Mouse (Mus musculus) embryo, embryonic 11.5 days (tissue): ENCODE results near the gene Ces2g.

Experiments
- DNase-seq: peaks from one replicate; pipeline ENCODE4 v3.0.0-alpha.2; 2012; ENCODE audit warnings: low read depth, low spot score

Gene Ces2g

GRCm38 (mm10) chr8:104961537-104961961 lies at the start of gene Ces2g:
Gene Ces2g (plus strand): TSS chr8:104961718.
- no peak for DNase-seq

DNA sequence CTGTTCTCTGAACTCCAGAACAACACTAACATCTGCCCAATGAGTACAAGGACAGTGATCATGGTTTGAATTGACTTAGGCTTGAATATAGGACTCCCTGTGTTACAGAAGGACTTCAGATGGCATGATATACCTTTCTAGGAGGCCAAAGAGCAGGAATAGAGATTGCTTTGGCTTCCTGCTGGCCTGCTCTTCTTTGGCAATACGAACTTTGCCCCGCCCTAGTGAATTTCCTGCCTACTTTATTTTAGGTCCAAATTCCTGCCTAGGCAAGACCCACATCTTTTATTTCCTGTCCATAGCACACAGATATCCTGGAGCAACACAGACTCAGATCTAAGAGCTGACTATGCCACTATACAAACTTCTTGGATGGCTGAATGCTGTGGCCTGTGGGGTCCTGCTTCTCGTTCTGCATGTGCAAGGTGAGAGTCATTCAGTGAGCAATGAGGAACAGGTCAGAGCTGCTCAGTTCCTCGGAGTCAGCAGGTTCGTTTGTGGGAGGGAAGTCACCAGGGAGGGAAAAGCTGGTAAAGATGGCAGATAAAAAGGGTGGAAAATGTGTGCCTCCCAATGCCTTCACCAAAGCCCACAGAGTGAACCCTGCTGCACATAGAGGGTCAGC lies 35.4 kb upstream of the Ces2g start, which contains the start of gene Ces2e:
Gene Ces2e, plus strand, starts transcription at position 289 of the 625 bp plus-strand sequence.
- DNase-seq, result no peak

DNA sequence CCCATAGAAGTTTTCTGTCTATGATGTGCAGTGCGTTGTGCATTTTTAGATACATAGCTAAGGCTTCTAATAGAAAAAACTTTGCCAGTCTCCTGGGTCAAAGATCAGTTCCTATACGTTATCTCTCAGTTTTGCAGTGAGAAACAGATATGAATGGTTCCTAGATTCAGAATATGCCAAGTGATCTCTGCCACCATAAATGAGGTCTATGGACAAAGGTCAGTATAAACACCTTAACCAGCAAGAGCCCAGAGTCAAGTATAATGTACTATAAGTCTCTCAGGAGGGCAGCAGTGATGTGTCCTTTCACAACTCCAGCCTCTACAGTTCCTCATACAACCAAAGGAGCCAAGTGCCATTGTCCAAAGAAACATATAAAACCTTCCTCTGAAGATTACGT lies 34.2 kb upstream of the Ces2g start:
- DNase-seq, result no peak

DNA sequence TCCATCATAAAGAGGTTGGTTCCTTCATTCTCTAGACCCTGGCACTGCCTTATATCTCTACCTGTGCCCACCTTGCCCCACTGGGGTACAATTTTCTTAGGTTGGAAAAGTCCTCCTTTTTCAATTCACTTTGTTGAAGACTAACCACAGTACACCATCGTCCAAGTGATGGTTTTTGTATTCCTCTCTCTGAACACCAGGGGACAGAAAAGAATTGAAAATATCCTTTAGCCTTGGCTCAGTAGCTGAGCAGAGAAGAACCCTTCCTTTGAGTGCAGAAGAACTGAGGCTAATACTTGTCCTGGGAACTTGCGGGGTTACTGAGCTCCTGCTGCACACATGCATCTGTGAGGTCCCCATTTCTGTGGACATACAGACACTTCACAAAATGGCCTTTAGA lies 16.9 kb upstream of the Ces2g start:
- DNase-seq, result no peak

GRCm38 (mm10) chr8:104947056-104947455 lies 14.5 kb upstream of the Ces2g start, which contains the start of gene Ces2f:
Gene Ces2f (plus strand): TSS chr8:104947356.
- DNase-seq, result no peak

- DNase-seq, result no peak
These were observed 12.5 kb upstream of the Ces2g start for GRCm38 (mm10) chr8:104949031-104949430.

- no peak for DNase-seq
These were observed 847 bp downstream of the Ces2g start for GRCm38 (mm10) chr8:104962229-104962901.

DNA sequence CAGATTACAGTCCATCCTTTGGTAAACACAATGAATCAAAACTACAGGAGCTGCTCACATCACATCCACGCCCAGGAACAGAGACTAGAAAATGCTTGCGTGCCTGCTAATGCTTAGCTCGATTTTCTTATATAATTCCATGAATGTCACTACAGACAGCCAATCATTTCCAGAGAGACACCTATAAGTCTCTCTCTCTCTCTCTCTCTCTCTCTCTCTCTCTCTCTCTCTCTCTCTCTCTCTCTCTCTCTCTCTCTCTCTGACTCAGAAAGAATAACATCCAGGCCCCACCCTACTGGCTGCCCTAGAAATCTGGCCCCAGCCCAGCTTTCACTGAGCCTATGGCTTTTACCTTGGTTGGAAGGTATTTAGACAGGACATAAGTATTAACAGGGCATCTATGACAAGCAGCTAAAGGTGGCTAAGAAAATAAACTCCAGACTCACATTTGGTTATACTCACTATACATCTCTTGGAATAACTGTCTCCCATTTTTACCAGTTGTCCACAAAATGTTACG lies 1.9 kb downstream of the Ces2g start:
- no peak for DNase-seq

GRCm38 (mm10) chr8:104984126-104984525 lies 22.6 kb downstream of the Ces2g start:
- DNase-seq, result no peak

- no peak for DNase-seq
These were observed 23.4 kb downstream of the Ces2g start for GRCm38 (mm10) chr8:104984942-104985341.

GRCm38 (mm10) chr8:104998191-104998590 lies 36.7 kb downstream of the Ces2g start:
- DNase-seq, result no peak

- no peak for DNase-seq
These were observed 37.7 kb downstream of the Ces2g start for GRCm38 (mm10) chr8:104999183-104999582.

DNA sequence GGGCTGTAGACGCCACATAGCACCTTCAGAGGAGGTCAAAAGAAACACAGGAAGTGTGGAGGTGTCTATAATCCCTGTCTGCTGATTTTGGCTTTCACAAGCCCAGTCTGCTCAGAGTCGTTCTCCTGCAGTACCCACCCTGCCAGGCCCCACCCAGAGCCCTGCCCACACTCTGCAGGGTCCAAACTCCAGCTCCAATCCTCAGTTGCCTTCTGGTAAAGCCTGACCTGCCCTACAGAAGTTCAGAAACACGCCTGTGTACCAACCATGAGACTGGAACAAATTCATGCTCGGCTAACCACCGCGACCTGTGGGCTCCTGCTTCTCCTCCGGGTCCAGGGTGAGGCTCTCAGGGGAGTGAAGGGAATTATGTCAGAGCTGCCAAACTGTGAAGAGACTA lies 39.1 kb downstream of the Ces2g start, which contains the start of gene Ces2h:
Gene Ces2h, plus strand, starts transcription at position 268 of the 400 bp plus-strand sequence.
- DNase-seq, result no peak

- DNase-seq, result no peak
These were observed 48.5 kb downstream of the Ces2g start for GRCm38 (mm10) chr8:105010000-105010399.

- no peak for DNase-seq
These were observed 49.6 kb downstream of the Ces2g start for GRCm38 (mm10) chr8:105011136-105011535.

- no peak for DNase-seq
These were observed 52.9 kb downstream of the Ces2g start for GRCm38 (mm10) chr8:105014391-105014790.
